Mouse (Mus musculus): ENCODE data around the gene Gm17268. TPM values are rescaled to one million over a fixed set of nuclear protein-coding genes. Genes with fewer than 3 reads are reported as not detected.

Gm17268 gene
- total RNA-seq, 2 experiments from 2014 or later = not detected

DNA sequence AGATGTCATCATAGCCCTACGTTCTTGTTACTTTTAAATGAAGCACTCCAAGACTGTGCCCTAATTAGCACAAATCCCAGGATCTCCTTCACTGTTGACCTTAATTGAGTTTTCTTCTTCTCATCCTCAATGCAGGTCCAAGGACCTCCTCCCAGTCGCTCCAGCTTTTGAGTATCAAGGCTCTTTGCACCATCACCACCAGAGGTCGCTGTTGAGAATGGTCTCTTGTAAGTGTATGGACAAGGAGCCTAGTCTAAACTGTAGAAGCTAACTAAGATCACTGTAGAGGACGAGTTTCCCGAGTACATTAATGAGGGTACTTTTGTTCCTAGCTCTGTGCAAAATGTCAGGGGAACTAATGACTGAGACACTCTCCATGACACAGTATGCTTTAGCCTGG lies 55.2 kb downstream of the Gm17268 start:
- peak; percentile 54 to 74 for DNase-seq
- intact Hi-C loops (cut with DNase I) = loop anchor here (5.0 kb wide), 1 partner anchor 346 kb away; no protein-coding TSS in a partner anchor

DNA sequence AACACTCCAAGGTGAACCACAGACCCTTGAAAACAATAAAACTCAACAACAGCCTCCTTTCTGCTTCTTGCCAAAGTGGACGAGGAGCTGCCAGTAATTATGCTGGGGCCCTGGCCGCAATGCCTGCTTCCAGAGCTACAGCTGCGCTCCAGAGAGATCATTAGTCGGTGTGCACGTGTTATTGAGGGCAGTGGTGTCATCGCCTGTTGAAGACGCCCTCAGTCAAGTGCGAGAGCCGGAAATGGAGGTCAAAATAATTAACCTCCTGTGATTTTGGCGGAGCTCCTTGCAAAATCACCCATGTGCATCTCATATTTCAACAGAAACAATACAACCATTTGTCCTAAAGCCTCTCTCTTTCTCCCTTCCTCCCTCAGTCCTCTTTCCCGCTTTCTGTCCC lies 56.2 kb downstream of the Gm17268 start:
- intact Hi-C loops (cut with DNase I) = loop anchor here (5.0 kb wide), 1 partner anchor 345 kb away; no protein-coding TSS in a partner anchor
- DNase-seq = no peak

Other genes with a start within 250 kb of the Gm17268 start
- gene 5530401A14Rik, start 177.9 kb downstream of the Gm17268 start, total RNA-seq (2021) = under 1 TPM; 0.07 TPM
- not detected for gene Asic2, start 70.1 kb downstream of the Gm17268 start, total RNA-seq (2021)
- 1 to 10 TPM; 1.2 to 1.7 TPM for gene Ccl2, start 3.0 kb downstream of the Gm17268 start, total RNA-seq (2021)
- gene Ccl7, start 7.2 kb upstream of the Gm17268 start, total RNA-seq (2021) = under 1 TPM; 0.39 to 0.48 TPM
- gene Ccl11, start 19.3 kb upstream of the Gm17268 start, total RNA-seq (2021) = under 1 TPM; 0.54 to 0.79 TPM
- gene Ccl12, start 63.3 kb upstream of the Gm17268 start, total RNA-seq (2021) = under 1 TPM in 1 of 2 experiments, not detected in 1; 0.67 TPM
- gene Ccl8, start 76.6 kb upstream of the Gm17268 start, total RNA-seq (2021) = not detected

Measured in heart, postnatal 14 days (tissue).